Mouse (Mus musculus): ENCODE results near the gene Ccdc159. TPM values are rescaled to one million over a fixed set of nuclear protein-coding genes. Genes with fewer than 3 reads are reported as not detected.

The Ccdc159 gene
- polyA plus RNA-seq, 1 experiment, result not detected

- H3K9me3 ChIP-seq (ENCODE audit: control insufficient read depth, low read length), result peaks cover 8% of the 10 kb centered on the region
- peaks cover 5% of the 10 kb centered on the region for H3K36me3 ChIP-seq (ENCODE audit: control insufficient read depth)
- H3K27me3 ChIP-seq (ENCODE audit: control insufficient read depth), result peaks cover 32% of the 10 kb centered on the region
- peak within 1 kb of the TSS; percentile 65 for H3K4me3 ChIP-seq (replicated peaks)
- peaks cover 18% of the 10 kb centered on the region for H3K4me1 ChIP-seq (ENCODE audit: control insufficient read depth)
- TF ChIP-seq GATA1 (IDR thresholded peaks at IDR 0.05; ENCODE audit: low read length) (no peak), TAL1 (IDR thresholded peaks at IDR 0.05; ENCODE audit: low read length) (no peak)
Measured at GRCm38 (mm10) chr9:21918035-21918592, 9.2 kb upstream of the Ccdc159 start, which contains the start of gene Rab3d. Rab3d (minus strand) TSS chr9:21918192.

- Histone ChIP-seq H3K36me3 (ENCODE audit: control insufficient read depth) (peaks cover 5% of the 10 kb centered on the region), H3K27me3 (ENCODE audit: control insufficient read depth) (peaks cover 32% of the 10 kb centered on the region), H3K4me1 (ENCODE audit: control insufficient read depth) (peaks cover 21% of the 10 kb centered on the region), H3K4me3 (replicated peaks) (no peak overlapping the region), H3K9me3 (ENCODE audit: control insufficient read depth, low read length) (peaks cover 8% of the 10 kb centered on the region)
- no peak for TF ChIP-seq GATA1 (IDR thresholded peaks at IDR 0.05; ENCODE audit: low read length)
- no peak for TF ChIP-seq TAL1 (IDR thresholded peaks at IDR 0.05; ENCODE audit: low read length)
Measured at GRCm38 (mm10) chr9:21918692-21919384, 8.4 kb upstream of the Ccdc159 start.

GRCm38 (mm10) chr9:21923036-21923435 is 4.2 kb upstream of the Ccdc159 start:
- TF ChIP-seq GATA1 (IDR thresholded peaks at IDR 0.05; ENCODE audit: low read length), result no peak
- no peak for TF ChIP-seq TAL1 (IDR thresholded peaks at IDR 0.05; ENCODE audit: low read length)
- Histone ChIP-seq H3K9me3 (ENCODE audit: control insufficient read depth, low read length) (peaks cover 8% of the 10 kb centered on the region), H3K36me3 (ENCODE audit: control insufficient read depth) (peaks cover 5% of the 10 kb centered on the region), H3K4me3 (replicated peaks) (no peak overlapping the region), H3K4me1 (ENCODE audit: control insufficient read depth) (peaks cover 32% of the 10 kb centered on the region), H3K27me3 (ENCODE audit: control insufficient read depth) (peaks cover 5% of the 10 kb centered on the region)

- no peak for TF ChIP-seq GATA1 (IDR thresholded peaks at IDR 0.05; ENCODE audit: low read length)
- no peak for TF ChIP-seq TAL1 (IDR thresholded peaks at IDR 0.05; ENCODE audit: low read length)
- H3K9me3 ChIP-seq (ENCODE audit: control insufficient read depth, low read length), result peaks cover 8% of the 10 kb centered on the region
- peaks cover 26% of the 10 kb centered on the region for H3K4me1 ChIP-seq (ENCODE audit: control insufficient read depth)
- H3K4me3 ChIP-seq (replicated peaks), result no peak overlapping the region
- peaks cover 5% of the 10 kb centered on the region for H3K27me3 ChIP-seq (ENCODE audit: control insufficient read depth)
- peaks cover 5% of the 10 kb centered on the region for H3K36me3 ChIP-seq (ENCODE audit: control insufficient read depth)
Measured at GRCm38 (mm10) chr9:21923490-21924098, 3.7 kb upstream of the Ccdc159 start.

GRCm38 (mm10) chr9:21924099-21924493 is 3.2 kb upstream of the Ccdc159 start:
- H3K36me3 ChIP-seq (ENCODE audit: control insufficient read depth), result peaks cover 5% of the 10 kb centered on the region
- peaks cover 23% of the 10 kb centered on the region for H3K4me1 ChIP-seq (ENCODE audit: control insufficient read depth)
- peaks cover 5% of the 10 kb centered on the region for H3K27me3 ChIP-seq (ENCODE audit: control insufficient read depth)
- no peak overlapping the region for H3K4me3 ChIP-seq (replicated peaks)
- peaks cover 8% of the 10 kb centered on the region for H3K9me3 ChIP-seq (ENCODE audit: control insufficient read depth, low read length)
- TF ChIP-seq TAL1 (IDR thresholded peaks at IDR 0.05; ENCODE audit: low read length) (no peak), GATA1 (IDR thresholded peaks at IDR 0.05; ENCODE audit: low read length) (no peak)

- Histone ChIP-seq H3K4me1 (ENCODE audit: control insufficient read depth) (peaks cover 23% of the 10 kb centered on the region), H3K36me3 (ENCODE audit: control insufficient read depth) (peaks cover 5% of the 10 kb centered on the region), H3K27me3 (ENCODE audit: control insufficient read depth) (peaks cover 5% of the 10 kb centered on the region), H3K9me3 (ENCODE audit: control insufficient read depth, low read length) (peaks cover 8% of the 10 kb centered on the region), H3K4me3 (replicated peaks) (no peak overlapping the region)
- TF ChIP-seq TAL1 (IDR thresholded peaks at IDR 0.05; ENCODE audit: low read length) (no peak), GATA1 (IDR thresholded peaks at IDR 0.05; ENCODE audit: low read length) (no peak)
Measured at GRCm38 (mm10) chr9:21925034-21925433, 2.2 kb upstream of the Ccdc159 start.

GRCm38 (mm10) chr9:21925506-21925905 is 1.8 kb upstream of the Ccdc159 start:
- peaks cover 8% of the 10 kb centered on the region for H3K9me3 ChIP-seq (ENCODE audit: control insufficient read depth, low read length)
- peaks cover 5% of the 10 kb centered on the region for H3K36me3 ChIP-seq (ENCODE audit: control insufficient read depth)
- H3K4me1 ChIP-seq (ENCODE audit: control insufficient read depth), result peaks cover 23% of the 10 kb centered on the region
- no peak for TF ChIP-seq GATA1 (IDR thresholded peaks at IDR 0.05; ENCODE audit: low read length)
- no peak for TF ChIP-seq TAL1 (IDR thresholded peaks at IDR 0.05; ENCODE audit: low read length)
- H3K27me3 ChIP-seq (ENCODE audit: control insufficient read depth), result peaks cover 5% of the 10 kb centered on the region
- H3K4me3 ChIP-seq (replicated peaks), result no peak overlapping the region

GRCm38 (mm10) chr9:21926155-21926554 is 1.1 kb upstream of the Ccdc159 start:
- Histone ChIP-seq H3K27me3 (ENCODE audit: control insufficient read depth) (peaks cover 5% of the 10 kb centered on the region), H3K4me1 (ENCODE audit: control insufficient read depth) (peaks cover 23% of the 10 kb centered on the region), H3K9me3 (ENCODE audit: control insufficient read depth, low read length) (peaks cover 8% of the 10 kb centered on the region), H3K36me3 (ENCODE audit: control insufficient read depth) (peaks cover 5% of the 10 kb centered on the region), H3K4me3 (replicated peaks) (no peak overlapping the region)
- TF ChIP-seq GATA1 (IDR thresholded peaks at IDR 0.05; ENCODE audit: low read length) (no peak), TAL1 (IDR thresholded peaks at IDR 0.05; ENCODE audit: low read length) (no peak)

GRCm38 (mm10) chr9:21926784-21927183 is 487 bp upstream of the Ccdc159 start:
- TF ChIP-seq GATA1 (IDR thresholded peaks at IDR 0.05; ENCODE audit: low read length) (no peak), TAL1 (IDR thresholded peaks at IDR 0.05; ENCODE audit: low read length) (no peak)
- peaks cover 23% of the 10 kb centered on the region for H3K4me1 ChIP-seq (ENCODE audit: control insufficient read depth)
- H3K4me3 ChIP-seq (replicated peaks), result peak overlapping the region; percentile 44

More at GRCm38 (mm10) chr9:21926784-21927183, 487 bp upstream of the Ccdc159 start:
- Histone ChIP-seq H3K27me3 (ENCODE audit: control insufficient read depth) (peaks cover 5% of the 10 kb centered on the region), H3K36me3 (ENCODE audit: control insufficient read depth) (peaks cover 2% of the 10 kb centered on the region), H3K9me3 (ENCODE audit: control insufficient read depth, low read length) (peaks cover 5% of the 10 kb centered on the region)

Data from erythroblast, embryonic 14.5 days (primary cell).